Mouse (Mus musculus) forebrain, embryonic 11.5 days (tissue): Measurements from ENCODE around the gene Gm42878. TPM values are rescaled to one million over a fixed set of nuclear protein-coding genes. Genes with fewer than 3 reads are reported as not detected.

Experiments
- polyA plus RNA-seq: library from polyadenylated mRNA; unstranded; fragments of >200 nt; fragmentation: Nextera tagmentation; extraction: Ambion mirVana; gene quantifications from 2 replicates; pipeline ENCODE4 v1.2.1, GENCODE M21; 2014

The Gm42878 gene
- polyA plus RNA-seq, 1 experiment from 2014 or later: not detected

Other genes with a start within 250 kb of the Gm42878 start
- gene Trafd1, start 159.8 kb downstream of the Gm42878 start, polyA plus RNA-seq: 78.5 and 84.6 TPM in 2 replicates
- 53.2 and 53.4 TPM in 2 replicates for gene Naa25, start 147.5 kb downstream of the Gm42878 start, polyA plus RNA-seq
- 1.4 and 1.9 TPM in 2 replicates for gene Tmem116, start 93.6 kb downstream of the Gm42878 start, polyA plus RNA-seq
- gene Erp29, start 93.0 kb downstream of the Gm42878 start, polyA plus RNA-seq: 119 and 127 TPM in 2 replicates
- gene Adam1b, start 42.0 kb downstream of the Gm42878 start, polyA plus RNA-seq: 0.07 TPM in 1 of 2 replicates, not detected in the other
- 2.0 and 3.4 TPM in 2 replicates for gene Adam1a, start within 50 bp of the Gm42878 start, polyA plus RNA-seq
- gene Mapkapk5, start 423 bp upstream of the Gm42878 start, polyA plus RNA-seq: 58.2 and 62.2 TPM in 2 replicates
- 53.7 and 58.4 TPM in 2 replicates for gene Aldh2, start 48.3 kb upstream of the Gm42878 start, polyA plus RNA-seq
- 1.5 and 1.9 TPM in 2 replicates for gene Acad12, start 73.5 kb upstream of the Gm42878 start, polyA plus RNA-seq
- 1.9 TPM in 2 replicates for gene Acad10, start 115.0 kb upstream of the Gm42878 start, polyA plus RNA-seq
- gene Brap, start 115.1 kb upstream of the Gm42878 start, polyA plus RNA-seq: 45.5 and 48.1 TPM in 2 replicates
- gene Atxn2, start 165.9 kb upstream of the Gm42878 start, polyA plus RNA-seq: 99.2 and 102 TPM in 2 replicates